In the genomic region with DNA sequence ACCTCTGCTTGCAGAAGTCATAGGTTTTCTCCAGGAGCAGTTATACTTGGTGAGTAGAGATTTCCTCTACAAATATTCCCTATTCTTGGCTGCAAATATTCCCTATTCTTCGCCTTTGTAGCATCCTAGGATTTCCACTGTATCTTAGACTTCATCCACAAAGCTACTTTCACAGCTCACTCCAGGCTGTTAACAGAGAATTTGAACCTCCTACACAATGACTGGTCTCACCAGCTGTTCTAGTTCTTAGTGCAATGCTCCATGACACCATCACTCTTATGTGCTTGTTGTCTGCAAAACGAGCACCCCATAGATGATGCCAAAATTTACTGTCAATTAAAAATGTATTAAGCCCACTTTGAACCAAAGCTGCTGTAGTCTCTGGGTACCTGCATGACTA, we compare ENCODE assay signal across 27 mouse cellular contexts.
A peak's percentile ranks its signal among the peaks of the same experiment; 100 is the strongest.
DNase-seq lines count a peak whose midpoint lies in the region; ATAC-seq and TF ChIP-seq lines count a peak whose summit lies in the region.
"Had no signal": no experiment of that assay in that cellular context is flagged by ENCODE, and none has a peak within 500 bp of the region (broad histone marks: within the 10 kb centered on the region; RNA-seq: fewer than 3 reads in every experiment).

No protein-coding gene starts in this region.

- peak; percentile 97 for ATAC-seq in frontal cortex, adult (ENCODE audit: low TSS enrichment)
- no peak for ATAC-seq in inflammation-experienced regulatory T-cells, adult 6 months
- ATAC-seq: activated CD4-positive, CD25-positive, alpha-beta regulatory T cell, adult 4 months; forebrain, embryonic 16.5 days; midbrain, embryonic 13.5 days had no signal

- no peak for DNase-seq in frontal cortex, postnatal 25 days (ENCODE audit: low spot score in 2 of 2)
- DNase-seq in left cerebral cortex, adult 11 months (ENCODE audit: low spot score), result peak; percentile 9
- DNase-seq in left cerebral cortex, adult 2 months (ENCODE audit: extremely low spot score in 1 of 2, low spot score in 2 of 2), result no peak
- DNase-seq in right cerebral cortex, postnatal 25 days, result peak; percentile 6
- DNase-seq in right cerebral cortex, postnatal 14 days, result no peak
- DNase-seq: adrenal gland, adult 2 months; adrenal gland, postnatal 36 days; cerebellum, adult 2 months; cerebellum, postnatal 14 days; heart, postnatal 10 days; kidney, adult 2 months; kidney, postnatal 36 days; liver; lung, adult 2 months; lung, postnatal 10 days had no signal

- no peak overlapping the region for H3K27ac ChIP-seq in left cerebral cortex, adult 2 months
- H3K27ac ChIP-seq: heart, embryonic 13.5 days; hindbrain, embryonic 10.5 days; hindbrain, embryonic 15.5 days; liver, embryonic 14.5 days; macrophage; midbrain, embryonic 13.5 days; neural tube, embryonic 13.5 days had no signal

- no peak overlapping the region for H3K4me3 ChIP-seq in left cerebral cortex, adult 2 months
- H3K4me3 ChIP-seq: erythroblast, embryonic 14.5 days; heart, embryonic 13.5 days; hindbrain, embryonic 10.5 days; hindbrain, embryonic 15.5 days; midbrain, embryonic 13.5 days; neural tube, embryonic 13.5 days had no signal

- no peak for TF ChIP-seq CTCF in left cerebral cortex, adult 2 months (IDR thresholded peaks at IDR 0.05)

- intact Hi-C loops in left cerebral cortex, adult 2 months (cut with DNase I), result no loop called here

Comparison
In these comparisons a context has a peak if more than half of its experiments do, and no peak if none do; other contexts are left out.
1. DNase-seq: peak in left cerebral cortex, adult 11 months (single experiment) and right cerebral cortex, postnatal 25 days (single experiment); none in frontal cortex, postnatal 25 days (0 of 2), left cerebral cortex, adult 2 months (0 of 2) and right cerebral cortex, postnatal 14 days (single experiment).